Mouse (Mus musculus): Measurements from ENCODE around the gene Fam118b. TPM values are rescaled to one million over a fixed set of nuclear protein-coding genes. Genes with fewer than 3 reads are reported as not detected.

The Fam118b gene
- total RNA-seq (2021) = 10 to 100 TPM; 22.4 to 24.4 TPM
- long read RNA-seq, experiment 1, partial matches to known transcripts = 0 of 14 reads
- long read RNA-seq, experiment 1, other reads (novel, unspliced or antisense) = 10 of 14 reads
- long read RNA-seq, experiment 2, transcript Fam118b-201 (8 exons, 1,860 nt) = major isoform, 6 of 10 reads
- long read RNA-seq, experiment 2, partial matches to known transcripts = 0 of 10 reads
- long read RNA-seq, experiment 2, other reads (novel, unspliced or antisense) = 3 of 10 reads

- DNase-seq (ENCODE audit: low spot score in 2 of 2) = peak; percentile 94 to 95
- intact Hi-C loops (cut with DNase I) = loop anchor here (2.0 kb wide), 1 partner anchor 57 kb away; the partner anchor contains the start of gene Foxred1
Measured at GRCm38 (mm10) chr9:35267146-35267975, at the start of gene Fam118b, which contains the start of gene Rpusd4. Gene Fam118b, minus strand, starts transcription at chr9:35267805. Gene Rpusd4, plus strand, starts transcription at chr9:35267865.

GRCm38 (mm10) chr9:35316771-35317211, 49.2 kb upstream of the Fam118b start:
- intact Hi-C loops (cut with DNase I) = no loop called here

GRCm38 (mm10) chr9:35314254-35314653, 46.6 kb upstream of the Fam118b start:
- intact Hi-C loops (cut with DNase I) = no loop called here
- DNase-seq (ENCODE audit: low spot score in 2 of 2) = no peak

More at GRCm38 (mm10) chr9:35316771-35317211, 49.2 kb upstream of the Fam118b start:
- no peak for DNase-seq (ENCODE audit: low spot score in 2 of 2)

- DNase-seq (ENCODE audit: low spot score in 2 of 2) = no peak
- intact Hi-C loops (cut with DNase I) = no loop called here
Measured at GRCm38 (mm10) chr9:35313601-35314000, 46.0 kb upstream of the Fam118b start.

- no peak for DNase-seq (ENCODE audit: low spot score in 2 of 2)
- intact Hi-C loops (cut with DNase I) = no loop called here
Measured at GRCm38 (mm10) chr9:35312516-35312915, 44.9 kb upstream of the Fam118b start.

GRCm38 (mm10) chr9:35310377-35310776, 42.8 kb upstream of the Fam118b start:
- intact Hi-C loops (cut with DNase I) = no loop called here
- DNase-seq (ENCODE audit: low spot score in 2 of 2) = no peak

GRCm38 (mm10) chr9:35307461-35307860, 39.9 kb upstream of the Fam118b start:
- intact Hi-C loops (cut with DNase I) = no loop called here
- DNase-seq (ENCODE audit: low spot score in 2 of 2) = peak; percentile 13 to 26

- intact Hi-C loops (cut with DNase I) = no loop called here
- DNase-seq (ENCODE audit: low spot score in 2 of 2) = no peak
Measured at GRCm38 (mm10) chr9:35302172-35302571, 34.6 kb upstream of the Fam118b start.

GRCm38 (mm10) chr9:35297791-35298190, 30.2 kb upstream of the Fam118b start:
- intact Hi-C loops (cut with DNase I) = no loop called here
- no peak for DNase-seq (ENCODE audit: low spot score in 2 of 2)

GRCm38 (mm10) chr9:35293465-35293864, 25.9 kb upstream of the Fam118b start:
- intact Hi-C loops (cut with DNase I) = no loop called here

GRCm38 (mm10) chr9:35290916-35291315, 23.3 kb upstream of the Fam118b start:
- intact Hi-C loops (cut with DNase I) = no loop called here
- no peak for DNase-seq (ENCODE audit: low spot score in 2 of 2)

More at GRCm38 (mm10) chr9:35293465-35293864, 25.9 kb upstream of the Fam118b start:
- DNase-seq (ENCODE audit: low spot score in 2 of 2) = peak in 1 of 2 experiments; percentile 11

GRCm38 (mm10) chr9:35290417-35290816, 22.8 kb upstream of the Fam118b start:
- no peak for DNase-seq (ENCODE audit: low spot score in 2 of 2)
- intact Hi-C loops (cut with DNase I) = no loop called here

GRCm38 (mm10) chr9:35289992-35290391, 22.4 kb upstream of the Fam118b start:
- no peak for DNase-seq (ENCODE audit: low spot score in 2 of 2)
- intact Hi-C loops (cut with DNase I) = no loop called here

- DNase-seq (ENCODE audit: low spot score in 2 of 2) = no peak
- intact Hi-C loops (cut with DNase I) = no loop called here
Measured at GRCm38 (mm10) chr9:35286351-35286750, 18.7 kb upstream of the Fam118b start.

GRCm38 (mm10) chr9:35284351-35284750, 16.7 kb upstream of the Fam118b start:
- DNase-seq (ENCODE audit: low spot score in 2 of 2) = no peak
- intact Hi-C loops (cut with DNase I) = loop anchor here (5.0 kb wide), 2 partner anchors 48 to 138 kb away; partner anchors contain the start of gene Cdon

GRCm38 (mm10) chr9:35283415-35284069, 15.9 kb upstream of the Fam118b start:
- DNase-seq (ENCODE audit: low spot score in 2 of 2) = no peak
- intact Hi-C loops (cut with DNase I) = loop anchor here (5.0 kb wide), 2 partner anchors 49 to 139 kb away; partner anchors contain the start of gene Cdon

- intact Hi-C loops (cut with DNase I) = loop anchor here (1.0 to 5.0 kb wide), 5 partner anchors 49 to 258 kb away; partner anchors contain the start of gene Cdon
- no peak for DNase-seq (ENCODE audit: low spot score in 2 of 2)
Measured at GRCm38 (mm10) chr9:35282851-35283200, 15.2 kb upstream of the Fam118b start.

GRCm38 (mm10) chr9:35282006-35282850, 14.6 kb upstream of the Fam118b start:
- peak; percentile 62 to 81 for DNase-seq (ENCODE audit: low spot score in 2 of 2)

GRCm38 (mm10) chr9:35278451-35278850, 10.8 kb upstream of the Fam118b start:
- no peak for DNase-seq (ENCODE audit: low spot score in 2 of 2)
- intact Hi-C loops (cut with DNase I) = no loop called here

More at GRCm38 (mm10) chr9:35282006-35282850, 14.6 kb upstream of the Fam118b start:
- intact Hi-C loops (cut with DNase I) = loop anchor here (1.0 to 5.0 kb wide), 5 partner anchors 50 to 259 kb away; partner anchors contain the start of gene Cdon

Data from left cerebral cortex, postnatal 14 days (tissue).